Mouse (Mus musculus): ENCODE results near the gene Fam120b. TPM values are rescaled to one million over a fixed set of nuclear protein-coding genes. Genes with fewer than 3 reads are reported as not detected.

The Fam120b gene
- total and polyA plus RNA-seq, 3 experiments: 17.2 to 19.5 (median 18.1) TPM

- H3K4me2 ChIP-seq (ENCODE audit: insufficient read depth, low read depth, poor library complexity, severe bottlenecking): no peak overlapping the region
- dilution Hi-C loops (cut with MboI; ENCODE audit: extremely low pct_ligation_motif_present, extremely low pct_unique_long_range_greater_than_20kb, low sequenced_read_pairs) (no loop called here), in situ Hi-C loops (cut with MboI; ENCODE audit: low pct_ligation_motif_present, low pct_unique_long_range_greater_than_20kb, low sequenced_read_pairs) (no loop called here)
- H3K4me1 ChIP-seq (ENCODE audit: control insufficient read depth in 1 of 2, insufficient read depth in 2 of 2): no peaks in the 10 kb centered on the region
- H3K4me3 ChIP-seq (replicated peaks in 1 of 3; ENCODE audit: low read depth in 2 of 3, low read length in 2 of 3, poor library complexity in 1 of 3): no peak overlapping the region
- no peak overlapping the region for H3K27ac ChIP-seq (ENCODE audit: insufficient read depth, low read depth)
- no peak for DNase-seq (ENCODE audit: extremely low read depth)
- H3K9me3 ChIP-seq (replicated peaks; ENCODE audit: low read length): no peaks in the 10 kb centered on the region
- no peak overlapping the region for H3K9ac ChIP-seq (ENCODE audit: insufficient read depth, low read depth)
- TF ChIP-seq CHD1 (IDR thresholded peaks at IDR 0.05; ENCODE audit: low read depth, low read length) (no peak), HCFC1 (IDR thresholded peaks at IDR 0.05; ENCODE audit: low read depth, low read length) (no peak), NELFE (IDR thresholded peaks at IDR 0.05; ENCODE audit: low read depth, low read length) (no peak), USF1 (IDR thresholded peaks at IDR 0.05; ENCODE audit: low read depth, low read length) (no peak), RCOR1 (conservative IDR thresholded peaks at IDR 0.05; ENCODE audit: low read depth, low read length) (no peak), PAX5 (IDR thresholded peaks at IDR 0.05; ENCODE audit: low read length) (no peak), BHLHE40 (IDR thresholded peaks at IDR 0.05; ENCODE audit: low read depth, low read length) (no peak), KAT2A (IDR thresholded peaks at IDR 0.05; ENCODE audit: insufficient replicate concordance, low read length) (no peak)
- no peaks in the 10 kb centered on the region for H3K27me3 ChIP-seq (replicated peaks)
- H3K36me3 ChIP-seq (replicated peaks in 1 of 2; ENCODE audit: control insufficient read depth in 1 of 2, insufficient read depth in 1 of 2, low read length in 1 of 2): peaks cover 0 to 21% of the 10 kb centered on the region in 2 experiments
- H3K79me2 ChIP-seq (replicated peaks; ENCODE audit: control insufficient read depth, extremely low read depth, insufficient read depth, poor library complexity, severe bottlenecking): no peaks in the 10 kb centered on the region
These were observed 59.2 kb downstream of the Fam120b start for GRCm38 (mm10) chr17:15455203-15455602.

DNA sequence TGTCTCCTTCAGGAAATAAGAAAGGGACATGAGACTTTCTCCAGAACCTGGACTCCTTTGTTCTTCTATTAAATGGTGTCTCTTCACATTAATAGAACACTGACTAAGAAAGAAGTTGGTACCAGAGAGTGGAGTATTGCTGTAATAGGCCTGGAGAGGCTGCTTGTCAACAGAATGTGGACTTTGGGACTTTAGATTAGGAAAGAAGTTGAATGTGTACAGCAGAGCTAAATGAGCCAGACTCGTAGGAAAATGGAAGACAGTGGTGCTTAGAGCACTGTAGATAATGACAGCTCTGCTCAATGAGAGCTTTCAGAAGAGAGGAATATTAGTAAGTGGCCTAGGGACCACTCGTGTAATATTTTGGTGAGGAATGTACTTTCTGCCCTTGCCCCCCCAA is 60.6 kb downstream of the Fam120b start:
- peaks cover under 1 to 25% of the 10 kb centered on the region in 2 experiments for H3K36me3 ChIP-seq (replicated peaks in 1 of 2; ENCODE audit: control insufficient read depth in 1 of 2, insufficient read depth in 1 of 2, low read length in 1 of 2)
- no peaks in the 10 kb centered on the region for H3K9me3 ChIP-seq (replicated peaks; ENCODE audit: low read length)
- dilution Hi-C loops (cut with MboI; ENCODE audit: extremely low pct_ligation_motif_present, extremely low pct_unique_long_range_greater_than_20kb, low sequenced_read_pairs): no loop called here
- H3K27ac ChIP-seq (ENCODE audit: insufficient read depth, low read depth): no peak overlapping the region
- H3K4me2 ChIP-seq (ENCODE audit: insufficient read depth, low read depth, poor library complexity, severe bottlenecking): no peak overlapping the region
- in situ Hi-C loops (cut with MboI; ENCODE audit: low pct_ligation_motif_present, low pct_unique_long_range_greater_than_20kb, low sequenced_read_pairs): no loop called here
- TF ChIP-seq NELFE (IDR thresholded peaks at IDR 0.05; ENCODE audit: low read depth, low read length): no peak
- TF ChIP-seq RAD21 (IDR thresholded peaks at IDR 0.05; ENCODE audit: low read depth, low read length): no peak
- TF ChIP-seq POLR2A (IDR thresholded peaks at IDR 0.05; ENCODE audit: low read depth, low read length): no peak
- TF ChIP-seq PAX5 (IDR thresholded peaks at IDR 0.05; ENCODE audit: low read length): no peak
- no peak for TF ChIP-seq RCOR1 (conservative IDR thresholded peaks at IDR 0.05; ENCODE audit: low read depth, low read length)
- no peak for TF ChIP-seq MEF2A (IDR thresholded peaks at IDR 0.05; ENCODE audit: borderline replicate concordance, low read depth, low read length)
- TF ChIP-seq NRF1 (IDR thresholded peaks at IDR 0.05; ENCODE audit: low read depth, low read length): no peak
- no peak for TF ChIP-seq JUND (conservative IDR thresholded peaks at IDR 0.05; ENCODE audit: low read depth, low read length)
- no peak for TF ChIP-seq GABPA (IDR thresholded peaks at IDR 0.05; ENCODE audit: insufficient replicate concordance, low read depth, low read length)
- no peak for TF ChIP-seq E2F4 (IDR thresholded peaks at IDR 0.05; ENCODE audit: insufficient replicate concordance, low read depth, low read length)
- TF ChIP-seq CHD1 (IDR thresholded peaks at IDR 0.05; ENCODE audit: low read depth, low read length): no peak
- TF ChIP-seq ZMIZ1 (IDR thresholded peaks at IDR 0.05; ENCODE audit: low read depth, low read length): no peak
- no peak for TF ChIP-seq ETS1 (conservative IDR thresholded peaks at IDR 0.05; ENCODE audit: low read depth, low read length)
- no peak for TF ChIP-seq MAX (IDR thresholded peaks at IDR 0.05; ENCODE audit: low read length)
- H3K27me3 ChIP-seq (replicated peaks): no peaks in the 10 kb centered on the region
- peaks cover 0 to under 1% of the 10 kb centered on the region in 2 experiments; a peak in 1 of 4 replicates for H3K4me1 ChIP-seq (ENCODE audit: control insufficient read depth in 1 of 2, insufficient read depth in 2 of 2)
- H3K4me3 ChIP-seq (replicated peaks in 1 of 3; ENCODE audit: low read depth in 2 of 3, low read length in 2 of 3, poor library complexity in 1 of 3): no peak overlapping the region
- DNase-seq (ENCODE audit: extremely low read depth): no peak
- no peak overlapping the region for H3K9ac ChIP-seq (ENCODE audit: insufficient read depth, low read depth)
- H3K79me2 ChIP-seq (replicated peaks; ENCODE audit: control insufficient read depth, extremely low read depth, insufficient read depth, poor library complexity, severe bottlenecking): no peaks in the 10 kb centered on the region
